Mouse (Mus musculus) left cerebral cortex, adult 9 months (tissue): ENCODE measurements around the gene Spag7.

Source experiments
- DNase-seq, 2 experiments: peaks; one replicate each; pipeline ENCODE4 v3.0.0; 2022; ENCODE audit warnings: low spot score in 2 of 2

Spag7 gene

DNA sequence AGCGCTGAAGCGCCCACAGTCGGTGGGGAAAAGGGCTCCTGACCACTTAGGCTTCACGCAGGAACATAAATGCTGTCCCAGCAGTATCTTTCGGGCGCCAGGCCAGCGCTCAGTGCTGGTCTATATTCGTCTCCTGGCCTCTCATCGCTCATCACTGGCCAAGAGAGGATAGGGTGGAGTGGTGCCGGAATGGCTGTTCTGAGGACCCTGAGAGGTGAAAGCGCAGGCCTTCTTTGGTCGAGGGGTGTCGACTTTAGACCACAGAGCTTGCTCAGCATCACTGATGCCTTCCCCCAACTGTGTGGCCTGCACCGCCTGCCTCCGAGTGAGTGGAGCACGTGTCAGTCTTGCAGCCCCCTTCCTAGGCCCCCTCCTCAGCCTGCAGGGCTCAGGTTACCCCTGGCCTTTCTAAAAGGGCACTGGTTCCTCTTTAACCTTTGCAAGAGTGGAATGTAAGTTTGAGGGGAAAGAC, 12.7 kb downstream of the Spag7 start:
- DNase-seq: no peak

DNA sequence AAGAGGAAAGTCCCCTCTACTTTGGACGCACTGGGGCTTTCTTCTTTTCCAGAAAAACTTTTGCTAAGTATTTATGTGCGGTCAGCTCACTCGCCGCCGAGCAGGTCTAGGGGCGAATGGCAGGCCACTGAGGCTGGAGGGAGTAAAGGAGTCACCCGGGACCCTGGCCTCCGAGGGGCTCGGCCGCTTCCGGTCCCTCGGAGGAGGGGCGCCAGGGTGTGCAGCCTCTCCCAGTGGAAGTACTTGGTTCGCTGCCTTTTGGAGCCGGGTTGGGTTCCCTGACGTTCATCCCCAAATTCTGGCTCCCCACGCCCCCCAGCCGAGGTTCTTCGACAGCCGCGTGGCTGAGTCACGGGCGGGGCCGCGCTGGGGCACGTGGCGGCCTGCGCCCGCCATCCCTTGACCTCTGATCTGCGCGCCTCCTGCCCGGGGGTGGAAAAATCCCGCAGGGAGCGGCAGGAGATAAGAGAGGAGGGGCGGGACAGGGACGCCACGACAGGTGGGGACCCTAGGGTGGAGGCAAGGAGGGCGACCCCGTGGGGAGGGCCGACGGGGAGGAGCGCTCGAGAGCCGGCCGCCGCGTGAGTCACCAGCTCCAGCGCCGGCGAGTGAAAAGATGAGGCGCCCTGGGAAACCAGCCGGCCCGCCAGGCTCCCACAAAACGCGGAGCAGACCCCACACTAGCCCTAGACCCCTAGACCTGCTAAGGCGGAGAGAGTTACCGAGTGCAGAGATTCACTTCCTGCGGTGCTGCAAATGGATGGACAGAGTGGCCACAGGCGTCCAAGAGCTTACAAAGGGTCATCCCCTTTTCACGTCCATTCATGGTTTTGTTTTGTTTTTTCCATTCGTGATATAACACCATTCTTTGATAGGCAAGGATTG, 13.4 kb downstream of the Spag7 start:
- DNase-seq: no peak

DNA sequence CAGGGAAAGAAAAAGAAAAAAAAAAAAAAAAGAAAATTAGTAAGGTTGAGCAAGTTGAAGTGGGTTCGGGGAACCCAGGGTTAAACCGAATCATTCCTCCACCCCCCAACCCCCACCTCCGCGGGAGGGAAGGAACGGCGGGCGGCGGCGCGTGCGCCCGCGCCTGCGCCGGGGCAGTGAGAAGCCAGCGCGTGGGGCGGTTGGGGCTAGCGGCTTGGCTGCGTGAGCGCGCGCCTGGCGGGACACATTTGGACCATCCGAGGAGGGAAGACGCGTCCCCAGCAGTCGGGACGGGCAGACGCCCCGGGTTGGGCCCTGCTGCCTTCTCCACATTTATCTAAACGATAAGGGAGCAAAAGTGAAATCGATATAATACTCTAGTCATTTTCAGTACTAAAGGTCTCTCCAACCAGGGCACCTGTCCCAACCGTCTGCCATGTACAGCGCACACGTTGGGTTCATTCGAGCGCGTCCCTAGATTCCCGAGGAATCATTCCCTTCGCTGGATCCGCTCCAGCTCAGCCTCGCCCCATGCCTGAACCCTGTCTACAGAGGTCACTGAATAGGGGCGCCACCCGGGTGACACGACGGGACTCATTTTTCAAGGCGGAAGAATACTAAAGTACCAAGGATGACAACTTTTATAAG, 14.2 kb downstream of the Spag7 start:
- peak in 1 of 2 experiments; percentile 64 for DNase-seq

DNA sequence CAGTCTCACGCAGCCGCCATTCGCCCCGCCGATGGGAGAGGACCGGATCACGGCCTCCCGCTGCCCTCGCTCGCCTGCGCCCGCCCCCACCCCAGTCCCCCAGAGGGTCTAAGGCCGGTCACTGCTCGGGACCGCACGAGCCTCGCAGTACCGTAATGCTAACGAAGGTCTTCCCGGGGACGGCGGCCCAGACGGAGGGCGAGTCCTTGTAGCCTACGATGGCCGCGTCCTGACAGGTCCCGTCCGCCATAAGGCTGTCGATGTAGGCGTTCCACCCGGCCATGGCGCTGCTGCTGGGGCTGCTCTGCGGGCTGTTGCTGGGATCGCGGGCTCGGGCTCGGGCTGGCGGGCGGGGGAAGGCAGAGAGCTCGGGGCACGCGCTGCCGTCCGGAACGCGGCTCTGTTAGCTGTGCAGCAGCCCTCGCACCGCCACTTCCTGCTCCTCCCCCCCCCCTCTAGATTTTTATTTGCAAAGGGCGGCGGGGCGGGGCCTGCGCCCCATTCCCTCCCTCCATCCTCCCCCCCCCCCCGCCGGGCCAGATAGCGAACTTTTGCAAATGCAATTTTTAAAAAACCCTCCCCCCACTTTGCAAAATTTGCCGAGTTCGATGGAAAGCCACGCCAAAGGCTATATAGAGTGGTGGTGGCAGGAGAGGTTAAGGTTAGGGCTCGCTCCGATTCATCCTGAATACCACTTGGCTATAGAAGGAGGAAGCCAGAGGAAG, 14.9 kb downstream of the Spag7 start, which contains the start of gene Pfn1:
Gene Pfn1 (minus strand): TSS at position 447 of the 725 bp plus-strand sequence.
- peak in 1 of 2 experiments; percentile 58 for DNase-seq

DNA sequence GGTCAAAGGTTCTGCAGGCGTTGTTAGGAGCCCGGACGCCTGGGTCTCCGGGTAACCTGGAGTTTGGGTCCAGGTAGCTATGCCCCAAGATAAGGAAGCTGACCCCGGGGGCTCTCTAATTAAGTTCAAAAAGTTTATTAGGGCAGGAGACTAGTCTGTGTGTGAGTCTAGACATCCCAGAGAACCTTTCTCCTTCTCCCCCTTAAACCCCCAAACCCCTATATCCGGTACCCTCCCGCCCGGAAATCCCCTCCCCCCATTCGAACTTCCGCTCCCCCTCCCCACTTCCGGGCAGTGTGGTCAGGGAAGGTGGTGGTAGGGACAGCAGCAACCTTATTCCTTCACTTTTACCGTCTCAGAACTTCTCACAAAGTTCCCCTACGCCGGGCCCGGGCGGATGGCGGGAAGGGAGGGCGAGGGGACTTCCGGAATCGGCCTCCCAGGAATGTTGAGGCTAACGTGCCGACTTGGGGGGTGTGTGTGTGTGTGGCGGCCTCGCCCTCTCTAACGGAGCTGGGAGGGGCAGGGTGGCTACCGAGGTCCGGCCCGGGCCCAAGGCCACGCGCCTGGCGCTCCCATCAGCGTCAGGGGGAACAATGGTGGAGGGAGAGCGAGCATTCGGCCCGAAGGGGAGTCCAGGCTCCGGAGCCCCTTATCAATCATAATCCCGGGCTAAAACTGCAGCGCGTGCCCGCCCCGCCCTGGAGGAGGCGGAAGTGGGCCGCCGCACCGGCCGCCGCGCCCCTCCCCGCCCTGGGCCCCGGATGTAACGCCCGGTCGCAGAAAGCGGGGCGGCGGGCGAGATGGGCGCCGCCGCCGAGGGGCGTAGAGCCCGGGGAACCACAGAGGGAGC, 15.6 kb downstream of the Spag7 start:
- DNase-seq: no peak

DNA sequence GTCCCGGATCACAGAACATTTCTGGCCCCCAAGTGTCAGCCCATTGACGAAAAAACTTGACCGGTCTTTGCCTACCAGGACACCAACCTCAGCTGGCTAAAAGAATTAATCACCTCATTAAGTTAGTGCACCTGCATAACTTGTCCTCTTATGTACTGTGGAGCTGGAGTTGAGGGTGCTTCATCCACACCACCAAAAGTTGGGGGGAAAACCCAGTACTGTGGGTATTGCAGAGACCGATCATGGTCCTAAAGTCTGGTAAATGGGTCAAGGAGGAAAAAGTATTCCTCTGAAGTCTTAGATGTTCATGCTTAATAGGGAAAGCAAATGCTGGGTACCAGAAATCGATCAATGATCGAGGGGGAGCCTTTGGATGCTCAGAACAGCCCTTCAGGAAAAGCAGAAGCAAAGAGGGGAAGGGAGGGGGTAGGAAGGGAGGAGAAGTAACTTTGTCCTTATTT, 16.3 kb downstream of the Spag7 start:
- DNase-seq: no peak

DNA sequence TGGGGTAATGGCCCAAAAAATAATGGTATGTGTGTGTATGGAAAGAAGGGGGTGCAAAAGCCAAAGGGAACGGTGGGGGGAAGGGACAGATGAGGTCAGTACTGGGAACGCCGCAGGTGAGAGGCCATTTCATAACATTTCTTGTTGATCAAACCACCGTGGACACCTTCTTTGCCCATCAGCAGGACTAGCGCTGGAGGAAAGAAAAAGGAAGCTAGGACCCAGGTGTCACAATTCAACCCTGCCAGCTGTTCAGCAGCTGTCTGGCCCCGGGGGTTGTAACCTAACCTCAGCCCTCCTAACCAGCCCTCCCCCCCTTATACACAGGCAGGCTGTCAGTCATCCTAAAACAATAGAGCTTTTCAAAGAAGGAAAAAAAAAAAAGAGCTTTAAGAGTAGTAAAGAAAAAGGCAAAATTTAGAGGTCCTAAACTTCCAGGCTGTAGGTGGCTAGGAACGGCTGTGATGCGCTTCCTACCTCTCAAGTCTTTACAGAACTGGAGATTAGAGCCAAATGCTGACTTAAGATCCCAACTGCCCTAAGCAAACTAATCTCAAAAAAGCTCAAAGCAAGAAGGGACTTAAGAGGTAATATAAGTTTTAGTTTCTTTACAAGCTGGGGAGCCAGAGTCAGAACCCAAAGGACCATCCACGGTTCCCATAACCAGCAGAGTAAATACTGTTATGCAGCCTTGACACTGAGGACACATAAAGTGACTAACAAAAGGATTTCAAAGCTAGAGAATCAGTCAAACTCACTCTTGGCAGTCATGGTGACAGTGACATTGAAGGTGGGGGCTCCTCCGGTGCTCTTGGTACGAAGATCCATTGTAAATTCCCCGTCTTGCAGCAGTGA, 17.0 kb downstream of the Spag7 start:
- no peak for DNase-seq

DNA sequence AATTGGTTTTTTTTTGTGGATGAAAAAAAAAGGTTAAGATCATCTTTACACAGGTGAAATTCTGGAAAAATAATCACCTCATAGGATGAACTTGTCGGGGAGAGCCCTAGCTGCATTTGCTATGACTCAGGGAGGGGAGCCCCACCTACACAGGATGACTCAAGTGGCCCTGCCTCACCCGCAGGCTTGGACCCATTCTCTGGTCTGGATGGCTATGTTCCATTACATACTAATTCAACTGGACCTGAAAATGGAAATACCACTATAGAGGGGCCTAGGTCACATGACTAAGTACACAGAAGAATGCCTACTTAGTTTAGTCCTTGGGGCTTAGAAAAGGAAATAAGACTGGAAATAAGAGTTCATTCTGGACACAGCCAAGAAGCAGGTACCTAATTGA, 17.8 kb downstream of the Spag7 start:
- DNase-seq: no peak

DNA sequence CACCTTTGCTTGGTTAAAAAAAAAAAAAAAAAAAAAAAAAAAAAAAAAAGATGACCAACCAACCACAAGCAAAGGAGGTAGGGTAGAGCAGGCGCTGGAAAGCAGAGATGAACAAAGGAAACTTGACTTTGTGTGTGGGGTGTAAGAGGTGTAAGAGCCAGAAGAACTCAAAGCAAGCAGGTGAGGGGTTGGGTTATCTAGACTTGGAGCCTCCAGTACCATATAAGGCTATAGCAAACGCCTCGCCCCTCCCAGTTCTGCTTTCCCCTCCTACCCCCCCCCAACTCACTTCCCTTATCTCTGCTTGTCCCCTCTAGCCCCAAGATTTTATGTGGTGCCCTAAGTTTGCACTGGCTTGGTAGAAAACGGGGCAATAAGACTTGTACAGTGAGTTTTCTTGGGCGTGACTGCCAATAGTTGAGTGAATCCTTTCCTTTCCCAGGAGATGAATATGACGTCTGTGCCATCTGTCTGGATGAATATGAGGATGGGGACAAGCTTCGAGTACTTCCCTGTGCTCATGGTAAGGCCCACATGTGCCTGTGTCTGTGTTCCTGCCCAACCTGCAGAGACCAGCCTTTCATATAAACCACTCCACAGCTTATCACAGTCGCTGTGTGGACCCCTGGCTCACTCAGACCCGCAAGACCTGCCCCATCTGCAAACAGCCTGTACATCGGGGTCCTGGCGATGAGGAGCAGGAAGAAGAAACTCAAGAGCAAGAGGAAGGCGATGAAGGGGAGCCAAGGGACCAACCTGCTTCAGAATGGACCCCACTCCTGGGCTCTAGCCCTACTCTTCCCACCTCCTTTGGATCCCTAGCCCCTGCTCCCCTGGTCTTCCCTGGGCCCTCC, 18.7 kb downstream of the Spag7 start:
- DNase-seq: no peak

DNA sequence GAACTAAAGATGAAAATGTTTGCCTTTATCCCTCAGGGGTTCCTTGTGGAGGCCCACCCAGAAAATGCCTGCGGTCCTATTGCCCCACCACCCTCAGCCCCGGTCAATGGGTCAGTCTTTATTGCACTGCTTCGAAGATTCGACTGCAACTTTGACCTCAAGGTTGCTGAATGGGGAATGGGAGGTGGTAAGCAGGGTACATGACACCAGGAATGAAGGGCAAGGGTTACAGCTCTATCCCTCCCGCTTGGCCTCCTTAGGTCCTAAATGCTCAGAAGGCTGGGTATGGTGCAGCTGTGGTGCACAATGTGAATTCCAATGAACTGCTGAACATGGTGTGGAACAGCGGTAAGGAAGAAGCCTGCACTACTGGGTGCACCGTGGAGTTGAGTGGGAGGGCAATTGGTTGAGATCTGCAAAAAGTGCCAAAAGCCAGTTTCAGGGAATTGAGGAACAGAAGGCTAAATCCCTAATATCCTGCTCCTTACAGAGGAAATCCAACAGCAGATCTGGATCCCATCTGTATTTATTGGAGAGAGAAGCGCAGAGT, 20.0 kb downstream of the Spag7 start:
- DNase-seq: no peak

DNA sequence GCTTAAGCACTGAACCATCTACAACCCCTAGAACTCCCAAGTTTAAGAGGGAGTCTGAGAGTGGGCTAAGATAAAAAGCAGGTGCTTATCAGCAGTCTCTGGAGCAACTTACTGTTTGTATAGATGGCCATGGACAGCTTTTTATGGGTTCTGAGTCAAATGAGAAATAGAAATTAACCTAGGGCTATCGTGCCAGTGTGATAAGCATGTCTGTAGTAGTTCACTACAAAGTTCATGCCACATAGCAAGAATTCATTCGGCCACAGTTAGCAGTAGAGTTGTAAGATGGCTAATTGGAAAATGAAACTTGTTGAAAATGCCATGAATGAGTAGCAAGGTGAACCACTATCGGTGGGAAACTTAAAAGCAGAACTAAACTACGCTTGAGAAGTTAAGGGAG, 20.7 kb downstream of the Spag7 start:
- no peak for DNase-seq

DNA sequence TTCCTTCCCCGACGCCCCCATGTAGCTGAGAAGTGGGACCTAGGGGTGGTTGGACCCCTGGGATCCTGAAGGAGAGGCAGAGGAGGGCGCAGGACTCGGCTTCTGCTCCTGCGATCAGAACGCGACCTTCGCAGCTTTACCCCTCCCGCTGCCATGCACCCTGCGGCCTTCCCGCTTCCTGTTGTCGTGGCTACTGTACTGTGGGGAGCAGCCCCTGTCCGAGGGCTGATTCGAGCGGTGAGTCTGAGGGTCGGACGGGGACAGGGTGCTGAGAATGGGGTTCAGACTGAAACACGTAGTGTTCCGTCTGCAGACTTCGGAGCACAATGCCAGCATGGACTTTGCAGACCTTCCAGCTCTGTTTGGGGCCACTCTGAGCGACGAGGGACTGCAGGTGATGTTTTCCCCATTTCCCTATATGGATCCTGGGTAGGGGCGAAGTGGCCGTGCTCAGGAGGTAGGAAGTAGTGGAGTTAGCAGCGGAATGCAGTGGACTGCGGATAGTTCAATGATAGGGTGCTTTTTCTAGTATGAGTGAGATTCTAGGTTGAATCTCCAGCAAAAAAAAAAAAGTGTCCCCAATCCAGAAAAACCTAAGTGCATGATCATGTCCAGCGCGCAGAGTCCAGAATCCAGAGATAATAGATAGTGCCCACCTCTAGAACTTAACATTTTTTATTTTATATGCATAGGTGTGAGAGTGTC, 21.3 kb downstream of the Spag7 start:
- DNase-seq: no peak

DNA sequence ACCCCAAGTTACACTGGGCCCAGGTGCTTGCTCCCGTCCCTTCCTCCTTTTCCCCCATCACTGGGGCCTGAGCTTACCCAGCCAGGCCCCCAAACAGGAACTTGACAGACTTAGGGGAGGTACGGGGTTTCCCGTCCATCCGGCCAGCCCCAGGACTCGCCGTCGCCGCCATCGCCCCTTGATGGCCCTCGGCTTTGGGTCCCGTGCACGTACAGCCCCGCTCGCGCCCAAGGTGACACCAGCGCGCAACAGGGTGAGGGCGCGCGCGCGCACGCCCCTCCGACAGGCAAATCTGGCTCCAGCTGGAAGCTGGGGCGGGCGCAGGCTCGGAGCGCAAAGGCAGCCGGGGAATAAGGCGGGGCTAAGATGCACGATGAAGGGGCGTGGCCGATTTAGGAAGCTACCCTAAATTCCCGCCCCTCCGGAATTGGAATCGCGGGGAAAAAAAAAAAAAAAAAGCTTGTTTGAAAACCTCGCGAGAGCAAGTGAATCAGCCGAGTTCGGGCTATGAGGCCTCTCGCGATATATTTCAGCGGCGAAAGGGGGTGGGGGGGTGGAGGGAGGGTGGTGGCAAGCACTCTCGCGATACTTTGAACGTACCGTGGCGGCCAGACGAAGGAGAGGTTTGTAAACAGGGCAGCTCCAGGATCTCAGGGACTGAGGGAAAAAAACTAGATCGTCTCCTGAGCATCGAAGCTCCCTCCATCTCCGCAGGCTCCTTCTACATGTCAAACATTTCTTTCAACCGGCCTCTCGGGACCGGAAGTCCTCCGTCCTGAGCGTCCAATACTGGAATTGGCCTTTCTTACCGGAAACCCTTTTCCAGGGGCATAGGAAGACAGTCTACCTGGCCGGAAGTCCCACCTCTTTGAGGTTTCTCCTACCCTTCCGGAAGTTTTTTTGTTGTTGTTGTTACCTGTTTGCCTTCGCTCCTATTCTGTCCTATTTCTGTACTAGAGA, 22.2 kb downstream of the Spag7 start, which contains the start of the genes Rnf167 and Slc25a11:
Gene Rnf167 (plus strand): TSS at position 545 of the 960 bp plus-strand sequence.
Gene Slc25a11 (minus strand): TSS at position 789 of the 960 bp plus-strand sequence.
- peak; percentile 94 to 97 for DNase-seq

DNA sequence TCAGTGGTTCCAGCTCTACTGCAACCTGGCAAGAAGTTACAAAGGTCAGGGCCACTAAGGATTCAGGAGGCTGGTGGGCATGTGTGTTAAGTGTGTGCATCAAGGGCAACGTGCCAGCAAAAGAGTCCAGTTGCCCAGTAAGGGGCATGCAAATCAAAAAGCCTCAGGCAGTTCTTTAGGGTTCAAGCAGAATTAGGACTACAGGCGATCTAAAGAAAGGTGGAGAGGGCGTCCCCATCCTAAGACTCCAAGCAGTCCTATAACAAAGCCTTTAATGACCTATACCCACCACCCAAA, 23.0 kb downstream of the Spag7 start:
- no peak for DNase-seq

DNA sequence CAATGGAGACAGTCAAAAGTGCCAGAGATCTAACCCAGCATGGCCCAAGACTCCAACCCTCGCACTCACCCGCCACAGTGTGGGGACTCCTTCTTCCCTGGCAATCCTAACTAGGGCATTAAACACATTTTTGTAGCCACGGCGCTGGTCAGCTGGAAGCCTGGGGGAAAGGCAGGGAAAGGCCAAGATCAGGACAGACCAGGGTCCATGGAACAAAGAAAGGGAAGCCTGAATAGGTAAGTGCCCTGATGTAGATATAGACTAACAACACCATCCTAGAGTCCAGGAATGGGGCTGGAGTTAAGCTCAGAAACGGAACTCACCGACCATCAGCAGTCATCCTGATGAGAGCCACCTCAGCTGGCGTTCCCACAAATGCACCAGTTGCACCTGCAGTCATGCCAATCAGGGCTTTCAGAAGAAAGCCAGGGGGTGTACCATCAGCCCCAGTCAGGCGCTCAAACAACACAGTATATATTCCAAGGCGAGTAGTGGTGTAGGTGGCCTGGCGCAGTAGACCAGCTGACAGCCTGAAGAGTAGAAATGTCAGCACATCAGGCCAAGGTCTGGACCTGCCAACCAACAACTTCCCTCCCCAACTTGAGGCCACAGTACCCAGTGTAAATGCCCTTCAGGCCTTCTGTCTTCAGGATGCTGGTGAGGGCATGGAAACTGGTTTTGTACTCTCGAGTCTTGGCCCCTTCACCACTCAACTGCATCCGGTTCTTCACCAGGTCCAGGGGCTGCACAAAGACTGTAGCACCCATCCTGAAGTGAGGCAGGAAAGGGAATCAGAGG, 23.6 kb downstream of the Spag7 start:
- no peak for DNase-seq

DNA sequence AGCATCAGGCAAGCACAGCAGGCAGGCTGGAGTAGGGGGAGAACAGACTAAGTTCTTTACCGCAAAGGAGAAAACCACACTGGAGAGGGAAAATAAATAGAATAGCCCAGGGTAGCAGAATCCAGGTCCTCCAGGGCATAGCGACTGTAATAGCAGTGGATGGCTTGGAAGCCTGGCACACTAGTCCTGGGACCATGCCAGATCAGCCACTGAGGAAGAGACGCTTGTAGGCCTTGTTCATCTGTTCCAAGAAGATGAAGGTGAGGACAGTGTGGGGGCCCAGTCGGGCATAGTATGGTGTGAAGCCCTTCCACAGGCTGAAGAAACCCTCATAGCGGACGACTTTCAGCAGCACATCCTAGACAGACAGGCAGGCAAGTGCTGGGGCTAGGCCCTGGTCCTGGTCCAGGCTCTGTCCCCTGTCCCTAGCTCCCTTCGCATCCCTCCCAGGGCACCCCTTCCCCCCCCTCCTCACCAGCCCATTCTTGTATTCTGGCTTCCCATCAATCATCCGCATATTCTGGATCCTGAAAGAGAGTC, 24.6 kb downstream of the Spag7 start:
- no peak for DNase-seq
